Mouse (Mus musculus) spleen, adult 2 months (tissue): ENCODE results near the gene Tex22.

Experiments
- CTCF ChIP-seq: fragments of 200-500 bp; IDR thresholded peaks from 2 replicates; pipeline ENCODE4 v1.5.1; 2011; ENCODE audit warnings: mild to moderate bottlenecking, inconsistent platforms; ENCODE audit not compliant: insufficient read depth, insufficient read length, insufficient replicate concordance; ENCODE audit errors: extremely low read depth
- POLR2A ChIP-seq: fragments of 200-500 bp; IDR thresholded peaks from 2 replicates; pipeline ENCODE4 v1.6.1; 2011; ENCODE audit warnings: low read depth, low read length, inconsistent platforms

- TF ChIP-seq POLR2A (no peak), CTCF (no peak)
Measured at GRCm38 (mm10) chr12:113069389-113069788, 4.9 kb upstream of the Tex22 start.
